Mouse (Mus musculus) frontal cortex, adult 2 months (tissue): ENCODE measurements around the gene Olfr1537. TPM values are rescaled to one million over a fixed set of nuclear protein-coding genes. Genes with fewer than 3 reads are reported as not detected.

Source experiments
- DNase-seq, 2 experiments: peaks; one replicate each; pipeline ENCODE4 v3.0.0; 2022; ENCODE audit warnings: low spot score in 1 of 2; ENCODE audit errors: extremely low spot score in 1 of 2
- polyA plus RNA-seq: library from polyadenylated mRNA; depleted of rRNA; stranded (reverse); fragments of >200 nt; gene quantifications from 2 replicates; pipeline ENCODE4 v1.2.3, GENCODE M21; 2012; rRNA removed

Gene Olfr1537
- not detected in 2 replicates for polyA plus RNA-seq

DNA sequence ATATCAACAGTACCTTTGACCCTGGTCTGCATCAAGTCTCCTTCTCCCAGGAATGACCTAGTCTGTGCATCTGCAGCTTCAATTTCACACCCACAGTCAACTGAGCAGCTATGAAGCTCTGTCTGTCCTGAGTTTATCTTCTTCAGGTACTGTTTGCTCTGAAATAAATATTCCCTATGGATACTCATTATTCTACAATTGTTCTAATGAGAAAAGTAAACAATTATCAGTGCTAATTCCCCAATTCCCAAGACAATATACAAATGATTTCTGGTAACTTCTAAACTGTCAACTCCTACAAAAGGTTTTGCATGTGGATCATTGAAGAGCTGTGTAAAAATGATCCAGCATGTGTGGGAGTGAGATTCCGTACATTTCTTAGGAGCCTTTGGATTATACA is at the start of gene Olfr1537:
Gene Olfr1537, minus strand, starts transcription at position 101 of the 400 bp plus-strand sequence.
- DNase-seq = no peak

DNA sequence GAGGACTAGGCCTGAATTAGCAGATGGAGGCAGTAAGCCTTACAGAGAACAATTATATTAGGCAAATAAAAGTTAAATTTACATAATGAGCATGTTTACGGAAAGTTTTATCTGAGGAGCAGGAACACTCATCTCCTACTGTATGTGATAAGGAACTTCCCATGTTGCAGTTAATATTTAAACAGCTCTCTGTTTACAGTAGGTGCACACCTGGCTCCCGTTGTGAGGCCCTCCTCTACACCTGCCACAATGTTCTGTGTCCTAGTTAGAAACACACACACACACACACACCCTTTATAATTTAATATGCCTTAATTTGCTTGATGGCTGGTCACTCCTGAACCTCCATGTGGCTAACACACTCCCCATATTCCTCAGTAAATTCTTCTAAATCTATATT is 37.3 kb upstream of the Olfr1537 start:
- no peak for DNase-seq

- no peak for DNase-seq
Measured at GRCm38 (mm10) chr9:39276718-39277117, 26.9 kb upstream of the Olfr1537 start, which contains the start of gene Olfr945. TSS of gene Olfr945 (minus strand) at chr9:39276818.

DNA sequence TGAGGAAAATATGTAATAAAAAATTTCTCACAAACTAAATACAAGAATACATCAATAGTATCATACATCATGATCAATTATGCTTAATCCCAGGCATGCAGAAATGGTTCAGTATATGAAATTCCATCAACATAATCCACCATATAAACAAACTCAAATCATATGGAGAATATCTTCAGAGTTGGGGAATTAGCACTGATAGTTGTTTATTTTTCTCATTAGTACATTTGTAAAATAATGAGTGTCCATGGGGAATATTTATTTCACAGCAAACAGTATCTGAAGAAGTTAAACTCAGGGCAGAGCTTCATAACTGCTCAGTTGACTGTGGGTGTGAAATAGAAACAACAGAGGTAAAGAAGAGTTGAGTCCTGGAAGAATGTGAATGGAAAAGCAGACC is 48.2 kb downstream of the Olfr1537 start, which contains the start of gene Olfr944:
Gene Olfr944, plus strand, starts transcription at position 301 of the 400 bp plus-strand sequence.
- no peak for DNase-seq

Other genes with a start within 250 kb of the Olfr1537 start
- gene Olfr146, start 226.6 kb downstream of the Olfr1537 start, polyA plus RNA-seq = not detected in 2 replicates
- gene Olfr937, start 185.0 kb downstream of the Olfr1537 start, polyA plus RNA-seq = 0.06 TPM in 1 of 2 replicates, not detected in the other
- gene Olfr938, start 171.1 kb downstream of the Olfr1537 start, polyA plus RNA-seq = not detected in 2 replicates
- gene Olfr27, start 121.9 kb downstream of the Olfr1537 start, polyA plus RNA-seq = not detected in 2 replicates
- not detected in 2 replicates for gene Olfr943, start 83.7 kb downstream of the Olfr1537 start, polyA plus RNA-seq
- not detected in 2 replicates for gene Olfr944, start 48.1 kb downstream of the Olfr1537 start, polyA plus RNA-seq
- gene Olfr945, start 26.8 kb upstream of the Olfr1537 start, polyA plus RNA-seq = not detected in 2 replicates
- not detected in 2 replicates for gene Olfr948, start 76.1 kb upstream of the Olfr1537 start, polyA plus RNA-seq
- not detected in 2 replicates for gene Olfr951, start 137.4 kb upstream of the Olfr1537 start, polyA plus RNA-seq
- not detected in 2 replicates for gene Olfr952, start 177.2 kb upstream of the Olfr1537 start, polyA plus RNA-seq
- not detected in 2 replicates for gene Olfr954, start 206.7 kb upstream of the Olfr1537 start, polyA plus RNA-seq
- gene Olfr955, start 221.9 kb upstream of the Olfr1537 start, polyA plus RNA-seq = not detected in 2 replicates
- not detected in 2 replicates for gene Olfr44, start 244.0 kb upstream of the Olfr1537 start, polyA plus RNA-seq